Mouse (Mus musculus): ENCODE results near the gene 1810043G02Rik. TPM values are rescaled to one million over a fixed set of nuclear protein-coding genes. Genes with fewer than 3 reads are reported as not detected.

1810043G02Rik gene
- total RNA-seq, 2 experiments from 2014 or later: 3.1 to 4.5 TPM

Other genes starting within 250 kb of the 1810043G02Rik start
- gene Gm18596, start 235.9 kb upstream of the 1810043G02Rik start, total RNA-seq (2021): not detected
- not detected for gene Gm9736, start 227.2 kb upstream of the 1810043G02Rik start, total RNA-seq (2021)
- not detected for gene Gm3233, start 218.8 kb upstream of the 1810043G02Rik start, total RNA-seq (2021)
- gene Gm3238, start 207.2 kb upstream of the 1810043G02Rik start, total RNA-seq (2021): not detected
- gene Gm7138, start 201.6 kb upstream of the 1810043G02Rik start, total RNA-seq (2021): not detected
- not detected for gene Gm3250, start 196.0 kb upstream of the 1810043G02Rik start, total RNA-seq (2021)
- not detected for gene Gm7137, start 190.3 kb upstream of the 1810043G02Rik start, total RNA-seq (2021)
- gene Gm9639, start 183.4 kb upstream of the 1810043G02Rik start, total RNA-seq (2021): not detected
- gene Gm19668, start 179.4 kb upstream of the 1810043G02Rik start, total RNA-seq (2021): not detected
- not detected for gene Gm9507, start 166.7 kb upstream of the 1810043G02Rik start, total RNA-seq (2021)
- not detected for gene Gm2696, start 163.8 kb upstream of the 1810043G02Rik start, total RNA-seq (2021)
- gene Krtap10-4, start 151.4 kb upstream of the 1810043G02Rik start, total RNA-seq (2021): not detected
- not detected for gene Krtap10-10, start 142.6 kb upstream of the 1810043G02Rik start, total RNA-seq (2021)
- not detected for gene Gm36176, start 131.7 kb upstream of the 1810043G02Rik start, total RNA-seq (2021)
- not detected for gene Gm10318, start 125.7 kb upstream of the 1810043G02Rik start, total RNA-seq (2021)
- gene Gm3285, start 116.5 kb upstream of the 1810043G02Rik start, total RNA-seq (2021): not detected
- under 1 TPM; 0.08 to 0.17 TPM for gene Lrrc3, start 76.0 kb upstream of the 1810043G02Rik start, total RNA-seq (2021)
- under 1 TPM; 0.10 to 0.89 TPM for gene Trpm2, start 8.0 kb upstream of the 1810043G02Rik start, total RNA-seq (2021)
- gene Pfkl, start 31.6 kb downstream of the 1810043G02Rik start, total RNA-seq (2021): 1 to 10 TPM; 6.0 to 8.6 TPM
- not detected for gene Dnmt3l, start 63.4 kb downstream of the 1810043G02Rik start, total RNA-seq (2021)
- gene Aire, start 65.1 kb downstream of the 1810043G02Rik start, total RNA-seq (2021): not detected
- gene Icosl, start 90.8 kb downstream of the 1810043G02Rik start, total RNA-seq (2021): 1 to 10 TPM; 1.2 to 1.6 TPM
- 100 to 1,000 TPM; 207 to 245 TPM for gene D10Jhu81e, start 191.3 kb downstream of the 1810043G02Rik start, total RNA-seq (2021)
- gene Pwp2, start 206.6 kb downstream of the 1810043G02Rik start, total RNA-seq (2021): 1 to 10 TPM; 7.6 to 9.9 TPM

Measured in gastrocnemius, postnatal 36 days (tissue).